Mouse (Mus musculus) spleen, adult 2 months (tissue): ENCODE results near the gene Olfr372.
"Not testable (repeated sequence)": the region's sequence is repeated elsewhere in the genome, so short reads cannot be mapped to it uniquely, and the experiment has no call there.

Source experiments
- CTCF ChIP-seq: fragments of 200-500 bp; IDR thresholded peaks from 2 replicates; pipeline ENCODE4 v1.5.1; 2011; ENCODE audit warnings: mild to moderate bottlenecking, inconsistent platforms; ENCODE audit not compliant: insufficient read depth, insufficient read length, insufficient replicate concordance; ENCODE audit errors: extremely low read depth
- POLR2A ChIP-seq: fragments of 200-500 bp; IDR thresholded peaks from 2 replicates; pipeline ENCODE4 v1.6.1; 2011; ENCODE audit warnings: low read depth, low read length, inconsistent platforms

- not testable (repeated sequence) for TF ChIP-seq CTCF, POLR2A
Measured at GRCm38 (mm10) chr8:72032926-72033325, 8.1 kb upstream of the Olfr372 start.
